In the genomic region with DNA sequence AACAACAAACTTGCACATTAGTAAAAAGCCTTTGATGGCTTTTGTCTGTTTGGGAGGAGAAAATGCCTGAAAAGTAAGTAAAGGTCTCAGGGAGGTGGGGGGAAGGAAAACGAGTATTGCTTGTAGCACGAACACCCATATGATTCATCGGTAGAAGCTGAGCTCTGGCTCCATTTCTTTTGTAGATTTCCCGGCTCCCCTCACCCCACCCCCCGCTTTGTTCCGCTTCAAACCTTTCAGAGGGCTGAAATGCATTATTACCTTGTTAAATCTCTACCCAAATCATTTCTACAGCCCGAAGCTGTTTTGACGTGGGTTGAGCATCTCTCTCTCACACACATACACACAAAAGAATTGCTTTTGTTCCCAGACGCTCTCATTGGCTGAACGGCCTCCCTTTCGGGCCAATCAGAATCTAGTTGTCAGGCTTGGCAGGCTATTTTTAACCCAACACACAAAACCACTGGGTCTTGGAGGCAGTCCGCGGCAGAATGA, we compare ENCODE assay signal across 8 mouse cellular contexts.
A peak's percentile ranks its signal among the peaks of the same experiment; 100 is the strongest.
DNase-seq lines count a peak whose midpoint lies in the region; ATAC-seq and TF ChIP-seq lines count a peak whose summit lies in the region.

No protein-coding gene starts in this region.

- WGBS in hindbrain, embryonic 16.5 days = under 1% methylated on average over 13 of the region's 13 CpGs

- intact Hi-C loops in gastrocnemius, adult 2 months (cut with DNase I) = loop anchor here (1.0 to 10.0 kb wide), 4 partner anchors 379 to 1100 kb away; a partner anchor contains a TSS

- peak overlapping the region; percentile 77 for H3K4me3 ChIP-seq in gastrocnemius, adult 2 months
- H3K4me3 ChIP-seq in hindbrain, embryonic 16.5 days (ENCODE audit: low read length) = peak overlapping the region; percentile 48

- peak overlapping the region; percentile 82 for H3K4me2 ChIP-seq in hindbrain, embryonic 16.5 days (ENCODE audit: low read length)

- 0 out of 2 replicates have a peak, but pooled peaks cover 2% of the 10 kb centered on the region for H3K4me1 ChIP-seq in hindbrain, embryonic 16.5 days (ENCODE audit: control insufficient read depth, insufficient read depth, low read depth, low read length)

- H3K36me3 ChIP-seq in hindbrain, embryonic 16.5 days (ENCODE audit: control insufficient read depth, insufficient read depth, low read length) = no peaks in the 10 kb centered on the region

- DNase-seq in ZHBTc4 (ENCODE audit: low read depth, low spot score) = peak; percentile 39
- peak; percentile 80 for DNase-seq in gastrocnemius, adult 2 months
- peak; percentile 90 for DNase-seq in left cerebral cortex, adult 11 months (ENCODE audit: low spot score)
- DNase-seq in lung, postnatal 36 days = peak; percentile 95
- DNase-seq in retina, embryonic 14.5 days (ENCODE audit: low spot score) = peak; percentile 90
- peak; percentile 83 to 88 for DNase-seq in thymus, postnatal 36 days

- ATAC-seq in common myeloid progenitor, adult 5-6 weeks (replicated peaks; ENCODE audit: low read depth, poor library complexity, severe bottlenecking) = peak; percentile 95
- peak; percentile 97 for ATAC-seq in hindbrain, embryonic 16.5 days

- no peak for TF ChIP-seq CTCF in gastrocnemius, adult 2 months (IDR thresholded peaks at IDR 0.05)

- peak overlapping the region; percentile 93 for H3K27ac ChIP-seq in gastrocnemius, adult 2 months
- peak overlapping the region; percentile 96 for H3K27ac ChIP-seq in hindbrain, embryonic 16.5 days (ENCODE audit: low read depth, low read length)

- peak overlapping the region; percentile 72 for H3K9ac ChIP-seq in hindbrain, embryonic 16.5 days (ENCODE audit: low read depth, low read length)

- H3K27me3 ChIP-seq in hindbrain, embryonic 16.5 days (replicated peaks; ENCODE audit: control insufficient read depth, insufficient read depth, low read length) = no peaks in the 10 kb centered on the region

- no peaks in the 10 kb centered on the region for H3K9me3 ChIP-seq in hindbrain, embryonic 16.5 days (ENCODE audit: control insufficient read depth, low read length)

Comparison
In these comparisons a context has a peak if more than half of its experiments do, and no peak if none do; other contexts are left out.
1. Peak in every context shown above with its lines: DNase-seq, ATAC-seq, H3K4me3 ChIP-seq and H3K27ac ChIP-seq.
2. DNase-seq: peak in every context shown above with its lines; median percentile 95 in lung, postnatal 36 days; 90 in left cerebral cortex, adult 11 months; 90 in retina, embryonic 14.5 days; 86 in thymus, postnatal 36 days; 80 in gastrocnemius, adult 2 months; 39 in ZHBTc4.